Mouse (Mus musculus) midbrain, embryonic 15.5 days (tissue): Measurements from ENCODE around the gene B3glct. TPM values are rescaled to one million over a fixed set of nuclear protein-coding genes. Genes with fewer than 3 reads are reported as not detected.

ENCODE experiments used
- ATAC-seq: fragments of 200-750 bp; cut with Nextera tagmentation; replicated peaks from 2 replicates; pipeline ENCODE4 v1.8.0; 2017; ENCODE audit warnings: moderate TSS enrichment
- H3K27ac ChIP-seq: fragments of 300-500 bp; sonication (generic); 2 replicates; pipeline ENCODE4 v1.5.1; 2015; ENCODE audit warnings: mild to moderate bottlenecking, inconsistent platforms
- H3K27me3 ChIP-seq: fragments of 300-500 bp; sonication (generic); replicated peaks from 2 replicates; pipeline ENCODE4 v1.6.1; 2015; ENCODE audit warnings: inconsistent platforms
- H3K36me3 ChIP-seq: fragments of 300-500 bp; sonication (generic); replicated peaks from 2 replicates; pipeline ENCODE4 v1.6.1; 2015; ENCODE audit warnings: inconsistent platforms
- H3K4me1 ChIP-seq: fragments of 300-500 bp; sonication (generic); 2 replicates; pipeline ENCODE4 v1.6.1; 2015; ENCODE audit warnings: inconsistent platforms
- H3K4me2 ChIP-seq: fragments of 300-500 bp; sonication (generic); 2 replicates; pipeline ENCODE4 v1.6.1; 2015; ENCODE audit warnings: inconsistent platforms, mild to moderate bottlenecking, moderate library complexity
- H3K4me3 ChIP-seq: fragments of 300-500 bp; sonication (generic); 2 replicates; pipeline ENCODE4 v1.5.1; 2015; ENCODE audit warnings: mild to moderate bottlenecking, inconsistent platforms
- H3K9ac ChIP-seq: fragments of 300-500 bp; sonication (generic); 2 replicates; pipeline ENCODE4 v1.6.1; 2015; ENCODE audit warnings: mild to moderate bottlenecking, inconsistent platforms
- H3K9me3 ChIP-seq: fragments of 300-500 bp; sonication (generic); 2 replicates; pipeline ENCODE4 v1.6.1; 2016; ENCODE audit warnings: inconsistent platforms
- WGBS: fragments of 180-500 bp; shearing (Covaris S2); methylation state at CpG from one replicate; pipeline ENCODE4 v1.1.7; 2015; ENCODE audit warnings: mixed read lengths; 5-methylcytosine and 5-hydroxymethylcytosine counted together
- polyA plus RNA-seq: library from polyadenylated mRNA; unstranded; fragments of >200 nt; fragmentation: Nextera tagmentation; extraction: Ambion mirVana; gene quantifications from 2 replicates; pipeline ENCODE4 v1.2.1, GENCODE M21; 2015

B3glct gene
- polyA plus RNA-seq, 1 experiment from 2014 or later: 15.7 TPM

GRCm38 (mm10) chr5:149679886-149680285, 1.9 kb downstream of the B3glct start:
- H3K36me3 ChIP-seq: no peaks in the 10 kb centered on the region
- H3K27ac ChIP-seq: no peak overlapping the region
- no peaks in the 10 kb centered on the region for H3K9me3 ChIP-seq
- peak overlapping the region; percentile 87 for H3K4me2 ChIP-seq
- H3K4me3 ChIP-seq: peak overlapping the region; percentile 85; the same call in 1 of the 2 replicates
- no peak overlapping the region for H3K9ac ChIP-seq
- WGBS: 59% methylated on average over 7 of the region's 7 CpGs
- ATAC-seq: no peak
- H3K27me3 ChIP-seq: no peaks in the 10 kb centered on the region
- H3K4me1 ChIP-seq: peaks cover 15% of the 10 kb centered on the region

- 80% methylated on average over 5 of the region's 5 CpGs for WGBS
- no peaks in the 10 kb centered on the region for H3K9me3 ChIP-seq
These were observed 2.9 kb downstream of the B3glct start for GRCm38 (mm10) chr5:149680946-149681345.

GRCm38 (mm10) chr5:149689860-149690259, 11.8 kb downstream of the B3glct start:
- H3K9ac ChIP-seq: no peak overlapping the region
- peaks cover 13% of the 10 kb centered on the region; the same call in 1 of the 2 replicates for H3K4me1 ChIP-seq
- H3K27ac ChIP-seq: no peak overlapping the region
- no peak for ATAC-seq
- H3K9me3 ChIP-seq: no peaks in the 10 kb centered on the region
- no peaks in the 10 kb centered on the region for H3K27me3 ChIP-seq
- no peak overlapping the region for H3K4me3 ChIP-seq
- no peak overlapping the region for H3K4me2 ChIP-seq
- no peaks in the 10 kb centered on the region for H3K36me3 ChIP-seq
- 73% methylated on average over 5 of the region's 5 CpGs for WGBS

More at GRCm38 (mm10) chr5:149680946-149681345, 2.9 kb downstream of the B3glct start:
- Histone ChIP-seq H3K36me3 (no peaks in the 10 kb centered on the region), H3K4me1 (peaks cover 15% of the 10 kb centered on the region), H3K9ac (no peak overlapping the region), H3K27ac (no peak overlapping the region), H3K4me3 (no peak overlapping the region), H3K27me3 (no peaks in the 10 kb centered on the region), H3K4me2 (no peak overlapping the region)
- ATAC-seq: no peak

GRCm38 (mm10) chr5:149692548-149692947, 14.5 kb downstream of the B3glct start:
- 79% methylated on average over 11 of the region's 11 CpGs for WGBS
- H3K36me3 ChIP-seq: no peaks in the 10 kb centered on the region
- no peak overlapping the region for H3K27ac ChIP-seq
- no peak for ATAC-seq
- no peak overlapping the region for H3K4me2 ChIP-seq
- H3K9ac ChIP-seq: no peak overlapping the region
- H3K27me3 ChIP-seq: no peaks in the 10 kb centered on the region
- no peak overlapping the region for H3K4me3 ChIP-seq
- peaks cover 13% of the 10 kb centered on the region; the same call in 1 of the 2 replicates for H3K4me1 ChIP-seq
- H3K9me3 ChIP-seq: no peaks in the 10 kb centered on the region

GRCm38 (mm10) chr5:149693200-149693599, 15.2 kb downstream of the B3glct start:
- Histone ChIP-seq H3K4me1 (peaks cover 13% of the 10 kb centered on the region; the same call in 1 of the 2 replicates), H3K27me3 (no peaks in the 10 kb centered on the region), H3K4me3 (no peak overlapping the region), H3K9ac (no peak overlapping the region), H3K4me2 (no peak overlapping the region), H3K36me3 (no peaks in the 10 kb centered on the region), H3K9me3 (no peaks in the 10 kb centered on the region), H3K27ac (no peak overlapping the region)
- no peak for ATAC-seq
- WGBS: 71% methylated on average over 2 of the region's 2 CpGs

- 83% methylated on average over 3 of the region's 3 CpGs for WGBS
These were observed 15.9 kb downstream of the B3glct start for GRCm38 (mm10) chr5:149693968-149694367.

GRCm38 (mm10) chr5:149695077-149695750, 17.2 kb downstream of the B3glct start:
- 88% methylated on average over 18 of the region's 18 CpGs for WGBS

More at GRCm38 (mm10) chr5:149693968-149694367, 15.9 kb downstream of the B3glct start:
- Histone ChIP-seq H3K4me1 (peaks cover 13% of the 10 kb centered on the region; the same call in 1 of the 2 replicates), H3K9ac (no peak overlapping the region), H3K4me2 (no peak overlapping the region), H3K4me3 (no peak overlapping the region), H3K27ac (no peak overlapping the region), H3K27me3 (no peaks in the 10 kb centered on the region), H3K36me3 (no peaks in the 10 kb centered on the region), H3K9me3 (no peaks in the 10 kb centered on the region)
- ATAC-seq: no peak

GRCm38 (mm10) chr5:149702770-149703169, 24.7 kb downstream of the B3glct start:
- Histone ChIP-seq H3K4me2 (no peak overlapping the region), H3K9me3 (no peaks in the 10 kb centered on the region), H3K27ac (no peak overlapping the region), H3K9ac (no peak overlapping the region), H3K36me3 (0 out of 2 replicates have a peak, but pooled peaks cover 5% of the 10 kb centered on the region), H3K27me3 (no peaks in the 10 kb centered on the region), H3K4me3 (no peak overlapping the region), H3K4me1 (no peaks in the 10 kb centered on the region)
- ATAC-seq: no peak

More at GRCm38 (mm10) chr5:149695077-149695750, 17.2 kb downstream of the B3glct start:
- no peaks in the 10 kb centered on the region for H3K36me3 ChIP-seq
- H3K27me3 ChIP-seq: no peaks in the 10 kb centered on the region
- ATAC-seq: no peak
- no peaks in the 10 kb centered on the region for H3K9me3 ChIP-seq
- no peak overlapping the region for H3K4me3 ChIP-seq
- no peak overlapping the region for H3K9ac ChIP-seq
- 0 out of 2 replicates have a peak, but pooled peaks cover 10% of the 10 kb centered on the region for H3K4me1 ChIP-seq
- H3K27ac ChIP-seq: no peak overlapping the region
- H3K4me2 ChIP-seq: no peak overlapping the region

- no peak overlapping the region for H3K4me2 ChIP-seq
- ATAC-seq: no peak
- no peaks in the 10 kb centered on the region for H3K9me3 ChIP-seq
- WGBS: 96% methylated on average over 4 of the region's 4 CpGs
- no peak overlapping the region for H3K4me3 ChIP-seq
- H3K9ac ChIP-seq: no peak overlapping the region
- no peak overlapping the region for H3K27ac ChIP-seq
- H3K36me3 ChIP-seq: no peaks in the 10 kb centered on the region
- no peaks in the 10 kb centered on the region for H3K27me3 ChIP-seq
- H3K4me1 ChIP-seq: peaks cover 30% of the 10 kb centered on the region
These were observed 33.5 kb downstream of the B3glct start for GRCm38 (mm10) chr5:149711545-149711944.

- Histone ChIP-seq H3K27ac (peak overlapping the region; percentile 69), H3K4me1 (peaks cover 30% of the 10 kb centered on the region), H3K4me2 (peak overlapping the region; percentile 35), H3K9me3 (no peaks in the 10 kb centered on the region), H3K36me3 (no peaks in the 10 kb centered on the region), H3K4me3 (no peak overlapping the region), H3K9ac (no peak overlapping the region), H3K27me3 (no peaks in the 10 kb centered on the region)
- WGBS: 34% methylated on average over 11 of the region's 11 CpGs
- peak; percentile 86 for ATAC-seq
These were observed 35.2 kb downstream of the B3glct start for GRCm38 (mm10) chr5:149713170-149713774.

- peaks cover 30% of the 10 kb centered on the region for H3K4me1 ChIP-seq
- peak overlapping the region; percentile 69 for H3K27ac ChIP-seq
- no peak overlapping the region; the same call in 1 of the 2 replicates for H3K9ac ChIP-seq
- 56% methylated on average over 16 of the region's 16 CpGs for WGBS
- H3K4me3 ChIP-seq: no peak overlapping the region
- H3K27me3 ChIP-seq: no peaks in the 10 kb centered on the region
- H3K36me3 ChIP-seq: no peaks in the 10 kb centered on the region
- peak; percentile 55 for ATAC-seq
- no peaks in the 10 kb centered on the region for H3K9me3 ChIP-seq
- peak overlapping the region; percentile 35 for H3K4me2 ChIP-seq
These were observed 35.8 kb downstream of the B3glct start for GRCm38 (mm10) chr5:149713834-149714233.

- Histone ChIP-seq H3K9ac (no peak overlapping the region), H3K27me3 (no peaks in the 10 kb centered on the region), H3K4me1 (peaks cover 33% of the 10 kb centered on the region), H3K9me3 (no peaks in the 10 kb centered on the region), H3K36me3 (no peaks in the 10 kb centered on the region), H3K27ac (peak overlapping the region; percentile 20), H3K4me3 (no peak overlapping the region), H3K4me2 (peak overlapping the region; percentile 6; the same call in 1 of the 2 replicates)
- no peak for ATAC-seq
- WGBS: 34% methylated on average over 15 of the region's 15 CpGs
These were observed 37.7 kb downstream of the B3glct start for GRCm38 (mm10) chr5:149715571-149716328.
